Mouse (Mus musculus): Measurements from ENCODE around the gene Hnrnpul2.
"Not testable (repeated sequence)": the region's sequence is repeated elsewhere in the genome, so short reads cannot be mapped to it uniquely, and the experiment has no call there.

The Hnrnpul2 gene

DNA sequence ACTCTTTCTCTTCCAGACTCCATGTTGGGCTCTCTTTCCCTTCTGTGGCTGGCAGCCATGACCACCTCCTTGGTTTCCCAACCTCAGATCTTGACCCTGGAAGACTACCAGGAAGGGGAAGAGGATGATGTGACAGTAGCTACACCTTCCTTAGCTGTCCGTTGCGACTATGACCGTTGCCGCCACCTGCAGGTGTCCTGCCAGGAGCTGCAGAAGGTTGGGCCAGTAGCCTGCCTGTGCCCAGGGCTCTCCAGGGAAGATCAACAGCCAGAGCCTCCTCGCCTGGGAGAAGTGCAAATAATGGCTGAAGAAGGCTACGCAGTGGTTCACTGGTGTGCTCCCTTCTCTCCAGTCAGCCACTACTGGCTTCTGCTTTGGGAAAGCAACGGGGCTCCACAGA is 31.8 kb downstream of the Hnrnpul2 start:
- no peak for DNase-seq (ENCODE audit: extremely low spot score, low read depth, low spot score)

DNA sequence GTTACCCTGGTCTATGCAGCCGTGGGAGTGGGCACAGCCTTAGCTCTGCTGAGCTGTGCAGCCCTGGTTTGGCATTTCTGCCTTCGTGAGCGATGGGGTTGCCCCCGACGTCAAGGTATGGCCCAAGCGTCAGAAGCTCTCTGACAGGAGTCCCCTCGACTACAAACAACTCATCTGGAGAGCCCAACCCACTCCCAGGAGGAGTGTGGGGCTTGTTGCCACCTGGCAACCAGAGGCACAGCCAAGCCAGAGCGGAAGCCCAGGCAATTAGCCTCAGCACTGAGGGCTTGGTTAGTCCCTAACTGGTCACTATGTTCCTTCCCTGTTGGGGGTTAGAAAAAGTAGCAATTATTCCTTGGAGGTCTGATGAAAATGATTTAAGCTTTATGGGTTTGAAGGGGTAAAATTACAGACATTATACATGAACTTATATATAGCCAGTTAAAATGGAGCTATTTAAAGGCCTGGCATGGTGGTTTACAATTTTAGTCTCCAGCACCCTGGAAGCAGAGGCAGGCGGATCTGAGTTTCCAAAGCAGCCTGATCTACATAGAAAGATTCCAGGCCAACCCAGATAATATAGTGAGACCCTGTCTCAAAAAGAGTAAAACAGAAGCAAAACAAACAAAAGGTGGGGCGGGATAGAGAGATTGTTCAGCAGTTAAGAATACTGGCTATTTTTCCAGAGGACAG is 32.6 kb downstream of the Hnrnpul2 start:
- no peak for DNase-seq (ENCODE audit: extremely low spot score, low read depth, low spot score)

DNA sequence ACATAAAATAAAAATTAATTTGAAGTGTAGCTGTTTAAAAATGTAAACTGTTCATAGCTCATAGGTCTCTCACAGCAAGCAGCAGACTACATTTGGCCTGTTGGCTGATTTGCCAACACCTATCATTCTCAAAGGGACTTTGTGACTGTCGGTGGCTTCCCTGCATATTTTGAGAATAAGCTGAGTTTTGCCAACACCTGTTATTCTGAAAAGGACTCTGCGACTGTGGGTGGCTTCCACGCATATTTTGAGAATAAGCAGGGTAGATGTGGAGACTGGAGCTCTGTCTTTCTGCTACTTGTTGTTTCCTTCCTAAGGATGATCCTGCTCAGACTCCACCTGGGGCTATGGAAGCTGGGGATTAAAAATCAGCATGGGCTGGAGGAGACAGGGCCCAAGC is 33.3 kb downstream of the Hnrnpul2 start:
- DNase-seq (ENCODE audit: extremely low spot score, low read depth, low spot score) = no peak

DNA sequence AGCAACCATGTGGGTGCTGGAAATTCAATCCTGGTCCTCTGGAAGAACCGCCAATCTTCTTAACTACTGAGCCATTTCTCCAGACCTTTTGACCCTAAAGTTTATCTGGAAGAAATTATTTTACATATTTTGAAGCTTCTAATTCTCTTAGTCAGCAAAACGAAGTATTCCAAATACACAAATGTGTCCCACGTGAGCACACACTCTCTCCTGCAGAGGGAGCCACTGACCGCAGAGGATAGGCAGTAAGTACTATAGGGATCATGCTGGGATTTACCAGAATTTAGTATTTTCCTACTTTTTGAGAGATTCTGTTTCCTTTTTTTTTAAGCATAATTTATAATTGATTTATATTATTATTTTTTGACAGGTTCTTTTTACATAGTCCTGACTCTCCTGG is 37.9 kb downstream of the Hnrnpul2 start:
- no peak for DNase-seq (ENCODE audit: extremely low spot score, low read depth, low spot score)

DNA sequence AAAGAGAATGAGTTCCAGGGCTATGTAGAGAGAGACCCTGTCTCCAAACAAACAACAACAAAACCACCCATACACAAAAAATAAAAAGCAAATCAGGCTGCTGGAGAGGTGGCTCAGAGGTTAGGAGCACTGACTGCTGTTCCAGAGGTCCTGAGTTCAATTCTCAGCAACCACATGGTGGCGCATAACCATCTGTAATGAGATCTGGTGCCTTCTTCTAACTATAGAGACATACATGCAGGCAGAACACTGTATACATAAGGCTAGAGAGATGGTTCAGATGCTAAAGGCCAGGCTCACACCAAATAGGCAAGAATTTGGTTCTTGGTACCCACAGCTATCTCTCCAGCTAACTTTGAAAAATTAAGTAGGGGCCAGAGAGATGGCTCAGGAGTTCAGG is 39.2 kb downstream of the Hnrnpul2 start:
- no peak for DNase-seq (ENCODE audit: extremely low spot score, low read depth, low spot score)

DNA sequence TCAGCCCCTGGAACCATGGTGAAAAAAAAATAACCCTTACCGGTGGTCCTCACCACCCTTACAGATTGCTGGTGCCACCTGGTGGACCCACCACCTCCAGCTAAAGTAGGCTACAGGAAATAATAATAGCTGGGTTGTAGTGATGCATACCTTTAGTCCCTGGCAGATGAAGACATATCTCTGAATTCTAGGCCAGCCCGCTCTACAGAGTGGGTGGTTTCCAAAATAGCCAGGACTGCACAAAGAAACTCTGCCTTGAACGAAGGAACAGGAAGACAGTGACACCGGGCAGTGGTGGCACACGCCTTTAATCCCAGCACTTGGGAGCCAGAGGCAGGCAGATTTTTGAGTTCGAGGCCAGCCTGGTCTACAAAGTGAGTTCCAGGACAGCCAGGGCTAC is 44.5 kb downstream of the Hnrnpul2 start:
- no peak for DNase-seq (ENCODE audit: extremely low spot score, low read depth, low spot score)

DNA sequence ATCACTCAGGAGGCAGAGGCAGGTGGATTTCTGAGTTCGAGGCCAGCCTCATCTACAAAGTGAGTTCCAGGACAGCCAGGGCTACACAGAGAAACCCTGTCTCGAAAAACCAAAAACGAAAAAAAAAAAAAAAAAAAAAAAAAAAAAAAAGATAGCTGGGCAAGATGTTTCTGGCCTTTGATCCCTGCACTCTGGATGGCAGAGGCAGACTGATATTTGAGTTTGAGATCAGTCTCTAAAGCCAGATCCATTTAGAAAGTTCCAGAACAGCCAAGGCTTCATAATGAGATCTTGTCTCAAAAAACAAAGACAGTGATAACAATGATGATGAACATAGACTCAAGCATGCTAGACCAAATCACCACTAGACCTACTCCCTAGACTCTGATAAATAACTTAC is 50.6 kb downstream of the Hnrnpul2 start:
- DNase-seq (ENCODE audit: extremely low spot score, low read depth, low spot score) = not testable (repeated sequence)

DNA sequence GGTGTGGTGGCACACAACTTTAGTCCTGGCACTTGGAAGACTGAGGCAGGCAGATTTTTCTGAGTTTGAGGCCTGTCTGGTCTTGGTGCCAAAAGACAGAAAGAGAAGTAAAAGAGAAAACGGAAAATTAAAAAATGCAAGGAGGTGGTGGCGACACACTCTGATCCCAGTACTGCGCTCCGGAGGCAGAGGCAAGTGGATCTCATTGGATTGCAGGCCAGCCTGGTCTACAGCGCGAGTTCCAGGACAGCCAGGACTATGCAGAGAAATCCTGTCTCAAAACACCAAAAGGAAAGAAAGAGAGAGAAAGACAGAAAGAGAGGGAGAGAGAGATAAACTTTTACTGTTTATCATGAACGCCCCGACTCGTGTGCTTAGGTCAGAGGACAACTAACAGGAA is 51.0 kb downstream of the Hnrnpul2 start:
- no peak for DNase-seq (ENCODE audit: extremely low spot score, low read depth, low spot score)

DNA sequence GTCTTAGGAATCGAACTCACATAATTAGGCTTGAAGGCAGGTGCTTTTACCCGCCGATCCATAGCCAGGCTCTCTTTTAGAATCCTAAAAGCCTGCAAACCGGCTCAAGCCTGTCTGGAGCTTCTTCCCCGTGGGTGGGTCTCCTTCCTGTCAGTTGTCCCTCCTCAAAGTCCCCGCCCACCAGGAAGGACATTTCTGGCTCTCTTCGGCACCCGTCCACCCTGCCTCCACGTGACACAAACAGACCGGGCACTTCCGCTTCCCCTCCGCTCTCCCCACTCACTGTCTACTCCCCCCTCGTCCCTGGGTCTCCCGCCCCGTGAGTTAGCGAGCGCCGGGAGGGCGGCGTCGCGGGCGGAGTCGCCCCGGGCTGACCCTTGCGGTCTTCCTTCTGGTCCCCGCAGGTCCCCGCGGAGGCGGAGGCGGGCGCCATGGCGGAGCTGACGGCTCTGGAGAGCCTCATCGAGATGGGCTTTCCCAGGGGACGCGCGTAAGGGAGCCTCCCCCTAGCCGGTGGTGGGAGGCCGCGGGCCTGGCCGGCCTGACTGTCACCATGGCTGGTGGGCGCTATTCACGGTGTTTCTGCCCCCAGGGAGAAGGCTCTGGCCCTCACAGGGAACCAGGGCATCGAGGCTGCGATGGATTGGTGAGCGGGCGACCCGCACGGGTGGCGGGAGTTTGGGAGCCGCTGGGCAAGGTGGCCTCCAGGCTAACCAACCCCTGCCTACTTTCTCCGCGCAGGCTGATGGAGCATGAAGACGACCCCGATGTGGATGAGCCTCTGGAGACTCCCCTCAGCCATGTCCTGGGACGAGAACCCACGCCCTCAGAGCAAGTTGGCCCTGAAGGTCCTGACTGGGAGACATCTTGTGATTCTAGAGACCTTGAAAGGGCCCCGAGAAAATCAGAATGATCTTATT is 51.7 kb downstream of the Hnrnpul2 start, which contains the start of gene Ubxn1:
TSS of gene Ubxn1 (plus strand) at position 230 of the 920 bp plus-strand sequence.
- DNase-seq (ENCODE audit: extremely low spot score, low read depth, low spot score) = peak; percentile 79

DNA sequence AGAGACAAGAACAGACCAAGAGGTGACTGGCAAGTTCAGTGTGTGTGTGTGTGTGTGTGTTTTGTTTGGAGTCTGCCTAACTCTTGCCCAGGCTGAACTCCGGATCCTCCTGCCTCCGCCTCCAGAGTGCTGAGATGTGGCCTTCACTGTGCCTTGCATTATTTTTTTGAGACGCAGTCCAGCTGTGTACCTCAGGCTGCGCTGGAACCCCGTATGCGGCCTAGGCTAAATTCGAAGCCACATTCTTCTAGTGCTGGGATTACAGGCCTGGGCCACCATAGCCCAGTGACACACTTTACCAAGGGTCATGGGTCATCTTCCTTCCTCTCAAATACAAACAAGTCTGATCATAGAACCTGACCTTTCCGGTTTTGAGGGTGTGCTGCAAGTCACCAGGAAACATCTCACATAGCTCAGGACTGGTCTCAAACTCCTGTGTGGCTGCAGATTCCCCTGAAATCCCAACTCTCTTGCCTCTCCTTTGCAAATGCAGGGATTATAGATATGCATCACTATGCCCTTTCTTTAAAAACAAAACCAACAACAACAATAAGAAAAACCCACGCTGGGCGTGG is 52.5 kb downstream of the Hnrnpul2 start:
- DNase-seq (ENCODE audit: extremely low spot score, low read depth, low spot score) = no peak

DNA sequence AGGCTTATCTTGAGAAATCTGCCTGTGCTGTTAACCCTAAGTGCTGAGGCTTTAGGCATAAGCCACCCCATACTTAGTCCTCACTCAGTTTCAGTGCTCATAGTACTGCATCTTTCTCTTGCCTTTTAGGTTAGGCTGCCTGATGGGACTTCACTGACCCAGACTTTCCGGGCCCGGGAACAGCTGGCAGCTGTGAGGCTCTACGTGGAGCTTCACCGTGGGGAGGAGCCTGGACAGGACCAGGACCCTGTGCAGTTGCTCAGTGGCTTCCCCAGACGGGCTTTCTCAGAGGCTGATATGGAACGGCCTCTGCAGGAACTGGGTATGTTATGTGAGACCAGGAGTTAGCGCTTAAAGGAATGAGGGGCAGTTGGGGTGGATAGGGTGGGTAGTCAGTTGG is 55.2 kb downstream of the Hnrnpul2 start:
- DNase-seq (ENCODE audit: extremely low spot score, low read depth, low spot score) = no peak

DNA sequence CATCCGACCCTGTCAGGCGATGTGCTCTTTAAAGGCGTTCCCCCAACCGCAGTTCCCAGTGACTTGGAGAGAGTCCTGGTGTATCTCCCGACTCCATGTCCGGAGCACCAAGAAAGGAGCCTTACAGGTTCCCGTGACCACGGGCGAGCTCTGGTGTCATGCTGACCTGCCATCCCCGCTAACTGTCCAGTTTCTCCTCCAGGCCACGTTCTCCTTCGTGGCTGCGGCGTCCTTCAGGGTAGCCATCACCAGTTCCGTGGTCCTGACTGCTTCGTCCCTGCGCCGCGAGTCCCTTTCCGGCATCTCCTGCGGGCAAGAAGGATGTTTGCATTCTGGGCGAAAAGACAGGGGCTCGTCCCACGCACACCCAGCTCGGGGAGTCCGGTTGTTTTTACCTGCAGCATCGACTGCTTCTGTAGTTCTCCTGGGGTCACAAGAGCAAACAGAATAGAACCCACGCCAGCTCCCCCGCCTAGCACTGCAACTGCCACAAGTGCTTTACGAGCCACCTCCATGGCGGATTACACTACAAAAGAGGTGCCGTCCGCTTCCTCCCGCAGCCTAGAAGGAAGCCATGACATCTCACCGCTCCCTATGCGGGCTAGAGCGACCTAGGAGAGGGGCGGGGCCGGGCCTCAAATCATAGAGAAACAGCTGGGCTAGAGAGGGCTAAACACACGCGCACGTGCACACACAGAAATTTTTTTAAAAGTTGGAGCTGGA is 60.7 kb downstream of the Hnrnpul2 start, which contains the start of gene Uqcc3:
TSS of gene Uqcc3 (minus strand) at position 613 of the 723 bp plus-strand sequence.
- DNase-seq (ENCODE audit: extremely low spot score, low read depth, low spot score) = no peak

DNA sequence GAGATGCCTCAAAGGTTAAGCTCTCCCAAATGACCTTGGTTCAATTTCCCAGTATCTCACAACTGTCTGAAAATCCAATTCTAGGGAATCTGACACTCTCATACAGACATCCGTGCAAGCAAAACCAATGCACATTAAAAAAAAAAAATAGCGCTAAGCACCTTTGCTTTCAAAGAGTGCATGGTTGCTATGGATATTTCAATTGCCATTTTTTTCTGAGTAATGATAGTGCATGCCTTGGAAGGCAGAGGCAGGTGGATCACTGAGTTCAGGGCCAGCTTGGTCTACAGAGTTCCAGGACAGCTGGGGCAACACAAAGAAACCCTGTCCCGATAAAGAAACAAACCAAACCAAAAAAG is 61.2 kb downstream of the Hnrnpul2 start:
- no peak for DNase-seq (ENCODE audit: extremely low spot score, low read depth, low spot score)

DNA sequence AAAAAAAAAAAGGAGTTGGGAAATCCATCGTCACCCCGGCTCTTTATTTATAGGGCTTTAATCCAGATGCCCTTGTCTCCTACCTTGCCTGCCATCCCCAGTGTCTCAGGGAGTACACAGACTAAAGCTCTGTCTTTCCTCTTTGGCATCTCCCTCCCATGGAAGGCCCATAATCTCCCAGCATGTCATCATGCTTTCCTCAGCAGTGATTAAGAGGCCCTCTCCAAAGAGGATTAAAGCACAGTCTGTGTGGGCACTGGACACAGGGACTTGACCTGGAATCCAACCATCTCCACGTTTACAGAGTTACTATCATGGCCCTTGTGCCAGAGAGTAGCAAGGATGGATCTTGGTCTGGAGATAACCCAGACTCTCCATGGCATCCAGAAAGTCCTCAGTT is 63.8 kb downstream of the Hnrnpul2 start, which contains the start of the genes Lbhd1 and Gm49403:
TSS of gene Lbhd1 (plus strand) at position 117 of the 400 bp plus-strand sequence.
TSS of gene Gm49403 (plus strand) at position 315 of the 400 bp plus-strand sequence.
- no peak for DNase-seq (ENCODE audit: extremely low spot score, low read depth, low spot score)
